Mouse (Mus musculus): Measurements from ENCODE around the gene Nav3. TPM values are rescaled to one million over a fixed set of nuclear protein-coding genes. Genes with fewer than 3 reads are reported as not detected.
A peak's percentile ranks its signal among the peaks of the same experiment; 100 is the strongest.

The Nav3 gene
- 1.9 and 2.0 TPM in 2 replicates for polyA plus RNA-seq (2015; fragmentation: Nextera tagmentation; extraction: Ambion mirVana)

- Histone ChIP-seq H3K27me3 (ENCODE audit: control insufficient read depth, insufficient read depth, low read length) (peaks cover 5% of the 10 kb centered on the region), H3K36me3 (ENCODE audit: control insufficient read depth, insufficient read depth) (no peaks in the 10 kb centered on the region), H3K4me1 (ENCODE audit: control insufficient read depth, insufficient read depth, low read length) (peaks cover 6% of the 10 kb centered on the region; the same call in 1 of the 2 replicates), H3K4me2 (ENCODE audit: low read depth, low read length) (peak within 1 kb of the TSS; percentile 97), H3K4me3 (ENCODE audit: low read length) (peak within 1 kb of the TSS; percentile 76), H3K9me3 (replicated peaks; ENCODE audit: control insufficient read depth, low read length) (no peaks in the 10 kb centered on the region), H3K27ac (ENCODE audit: low read length) (peak within 1 kb of the TSS; percentile 13; the same call in 1 of the 2 replicates), H3K9ac (ENCODE audit: low read length) (peak within 1 kb of the TSS; percentile 76)
- ATAC-seq (replicated peaks; ENCODE audit: extremely low read depth, insufficient read depth, low FRiP score) = peak; percentile 92
- under 1% methylated on average over 19 of the region's 50 CpGs for WGBS
Measured at GRCm38 (mm10) chr10:110455838-110456493, at the start of gene Nav3. Nav3 (minus strand) TSS chr10:110456204.

GRCm38 (mm10) chr10:110485306-110485705, 29.3 kb upstream of the Nav3 start:
- H3K27me3 ChIP-seq (ENCODE audit: control insufficient read depth, insufficient read depth, low read length) = no peaks in the 10 kb centered on the region
- ATAC-seq (replicated peaks; ENCODE audit: extremely low read depth, insufficient read depth, low FRiP score) = no peak
- H3K27ac ChIP-seq (ENCODE audit: low read length) = no peak overlapping the region
- H3K36me3 ChIP-seq (ENCODE audit: control insufficient read depth, insufficient read depth) = no peaks in the 10 kb centered on the region
- 87% methylated on average over 5 of the region's 5 CpGs for WGBS
- H3K4me3 ChIP-seq (ENCODE audit: low read length) = no peak overlapping the region
- H3K9ac ChIP-seq (ENCODE audit: low read length) = no peak overlapping the region
- no peak overlapping the region for H3K4me2 ChIP-seq (ENCODE audit: low read depth, low read length)
- H3K9me3 ChIP-seq (replicated peaks; ENCODE audit: control insufficient read depth, low read length) = no peaks in the 10 kb centered on the region
- H3K4me1 ChIP-seq (ENCODE audit: control insufficient read depth, insufficient read depth, low read length) = no peaks in the 10 kb centered on the region

GRCm38 (mm10) chr10:110484822-110485221, 28.8 kb upstream of the Nav3 start:
- H3K27ac ChIP-seq (ENCODE audit: low read length) = no peak overlapping the region
- no peaks in the 10 kb centered on the region for H3K9me3 ChIP-seq (replicated peaks; ENCODE audit: control insufficient read depth, low read length)
- H3K9ac ChIP-seq (ENCODE audit: low read length) = no peak overlapping the region
- no peaks in the 10 kb centered on the region for H3K27me3 ChIP-seq (ENCODE audit: control insufficient read depth, insufficient read depth, low read length)
- no peaks in the 10 kb centered on the region for H3K4me1 ChIP-seq (ENCODE audit: control insufficient read depth, insufficient read depth, low read length)
- H3K36me3 ChIP-seq (ENCODE audit: control insufficient read depth, insufficient read depth) = no peaks in the 10 kb centered on the region
- ATAC-seq (replicated peaks; ENCODE audit: extremely low read depth, insufficient read depth, low FRiP score) = no peak
- H3K4me2 ChIP-seq (ENCODE audit: low read depth, low read length) = no peak overlapping the region
- H3K4me3 ChIP-seq (ENCODE audit: low read length) = no peak overlapping the region
- WGBS = 66% methylated on average over 8 of the region's 8 CpGs

- H3K4me3 ChIP-seq (ENCODE audit: low read length) = no peak overlapping the region
- H3K4me2 ChIP-seq (ENCODE audit: low read depth, low read length) = no peak overlapping the region
- no peak for ATAC-seq (replicated peaks; ENCODE audit: extremely low read depth, insufficient read depth, low FRiP score)
- WGBS = 81% methylated on average over 3 of the region's 3 CpGs
- H3K9me3 ChIP-seq (replicated peaks; ENCODE audit: control insufficient read depth, low read length) = no peaks in the 10 kb centered on the region
- H3K4me1 ChIP-seq (ENCODE audit: control insufficient read depth, insufficient read depth, low read length) = no peaks in the 10 kb centered on the region
- no peaks in the 10 kb centered on the region for H3K27me3 ChIP-seq (ENCODE audit: control insufficient read depth, insufficient read depth, low read length)
- no peaks in the 10 kb centered on the region for H3K36me3 ChIP-seq (ENCODE audit: control insufficient read depth, insufficient read depth)
- no peak overlapping the region for H3K27ac ChIP-seq (ENCODE audit: low read length)
- H3K9ac ChIP-seq (ENCODE audit: low read length) = no peak overlapping the region
Measured at GRCm38 (mm10) chr10:110479189-110479588, 23.2 kb upstream of the Nav3 start.

GRCm38 (mm10) chr10:110477689-110478314, 21.8 kb upstream of the Nav3 start:
- Histone ChIP-seq H3K4me2 (ENCODE audit: low read depth, low read length) (peak overlapping the region; percentile 25), H3K4me3 (ENCODE audit: low read length) (no peak overlapping the region), H3K9me3 (replicated peaks; ENCODE audit: control insufficient read depth, low read length) (no peaks in the 10 kb centered on the region), H3K9ac (ENCODE audit: low read length) (no peak overlapping the region), H3K36me3 (ENCODE audit: control insufficient read depth, insufficient read depth) (no peaks in the 10 kb centered on the region), H3K4me1 (ENCODE audit: control insufficient read depth, insufficient read depth, low read length) (no peaks in the 10 kb centered on the region), H3K27me3 (ENCODE audit: control insufficient read depth, insufficient read depth, low read length) (no peaks in the 10 kb centered on the region), H3K27ac (ENCODE audit: low read length) (no peak overlapping the region)
- WGBS = 60% methylated on average over 11 of the region's 11 CpGs
- no peak for ATAC-seq (replicated peaks; ENCODE audit: extremely low read depth, insufficient read depth, low FRiP score)

- no peak overlapping the region for H3K4me3 ChIP-seq (ENCODE audit: low read length)
- ATAC-seq (replicated peaks; ENCODE audit: extremely low read depth, insufficient read depth, low FRiP score) = no peak; the same call in 1 of the 2 replicates
- H3K36me3 ChIP-seq (ENCODE audit: control insufficient read depth, insufficient read depth) = no peaks in the 10 kb centered on the region
- H3K27ac ChIP-seq (ENCODE audit: low read length) = no peak overlapping the region
- H3K9ac ChIP-seq (ENCODE audit: low read length) = no peak overlapping the region
- H3K4me1 ChIP-seq (ENCODE audit: control insufficient read depth, insufficient read depth, low read length) = no peaks in the 10 kb centered on the region
- no peaks in the 10 kb centered on the region for H3K27me3 ChIP-seq (ENCODE audit: control insufficient read depth, insufficient read depth, low read length)
- H3K9me3 ChIP-seq (replicated peaks; ENCODE audit: control insufficient read depth, low read length) = no peaks in the 10 kb centered on the region
- H3K4me2 ChIP-seq (ENCODE audit: low read depth, low read length) = no peak overlapping the region
- WGBS = 60% methylated on average over 1 of the region's 1 CpGs
Measured at GRCm38 (mm10) chr10:110474107-110474506, 18.1 kb upstream of the Nav3 start.

- 0 out of 2 replicates have a peak, but pooled peaks cover 3% of the 10 kb centered on the region for H3K9me3 ChIP-seq (replicated peaks; ENCODE audit: control insufficient read depth, low read length)
- H3K36me3 ChIP-seq (ENCODE audit: control insufficient read depth, insufficient read depth) = no peaks in the 10 kb centered on the region
- H3K27ac ChIP-seq (ENCODE audit: low read length) = no peak overlapping the region
- ATAC-seq (replicated peaks; ENCODE audit: extremely low read depth, insufficient read depth, low FRiP score) = no peak
- WGBS = 75% methylated on average over 4 of the region's 4 CpGs
- H3K4me1 ChIP-seq (ENCODE audit: control insufficient read depth, insufficient read depth, low read length) = no peaks in the 10 kb centered on the region
- H3K4me3 ChIP-seq (ENCODE audit: low read length) = no peak overlapping the region
- no peak overlapping the region for H3K4me2 ChIP-seq (ENCODE audit: low read depth, low read length)
- no peak overlapping the region for H3K9ac ChIP-seq (ENCODE audit: low read length)
- H3K27me3 ChIP-seq (ENCODE audit: control insufficient read depth, insufficient read depth, low read length) = no peaks in the 10 kb centered on the region
Measured at GRCm38 (mm10) chr10:110469445-110469844, 13.4 kb upstream of the Nav3 start.

- peak overlapping the region; percentile 76 for H3K9ac ChIP-seq (ENCODE audit: low read length)
- peaks cover 6% of the 10 kb centered on the region; the same call in 1 of the 2 replicates for H3K4me1 ChIP-seq (ENCODE audit: control insufficient read depth, insufficient read depth, low read length)
- H3K27ac ChIP-seq (ENCODE audit: low read length) = no peak overlapping the region
- H3K4me2 ChIP-seq (ENCODE audit: low read depth, low read length) = peak overlapping the region; percentile 97
- peak overlapping the region; percentile 76 for H3K4me3 ChIP-seq (ENCODE audit: low read length)
- H3K36me3 ChIP-seq (ENCODE audit: control insufficient read depth, insufficient read depth) = no peaks in the 10 kb centered on the region
- ATAC-seq (replicated peaks; ENCODE audit: extremely low read depth, insufficient read depth, low FRiP score) = peak; percentile 43; the same call in 1 of the 2 replicates
- peaks cover 5% of the 10 kb centered on the region for H3K27me3 ChIP-seq (ENCODE audit: control insufficient read depth, insufficient read depth, low read length)
- no peaks in the 10 kb centered on the region for H3K9me3 ChIP-seq (replicated peaks; ENCODE audit: control insufficient read depth, low read length)
- WGBS = under 1% methylated on average over 45 of the region's 45 CpGs
Measured at GRCm38 (mm10) chr10:110455063-110455837, 754 bp downstream of the Nav3 start.
